Mouse (Mus musculus): Measurements from ENCODE around the gene Pdzd2. TPM values are rescaled to one million over a fixed set of nuclear protein-coding genes. Genes with fewer than 3 reads are reported as not detected.
A peak's percentile ranks its signal among the peaks of the same experiment; 100 is the strongest.

Pdzd2 gene
- total RNA-seq, 2 experiments from 2014 or later, result 2.4 TPM; not detected in 1

DNA sequence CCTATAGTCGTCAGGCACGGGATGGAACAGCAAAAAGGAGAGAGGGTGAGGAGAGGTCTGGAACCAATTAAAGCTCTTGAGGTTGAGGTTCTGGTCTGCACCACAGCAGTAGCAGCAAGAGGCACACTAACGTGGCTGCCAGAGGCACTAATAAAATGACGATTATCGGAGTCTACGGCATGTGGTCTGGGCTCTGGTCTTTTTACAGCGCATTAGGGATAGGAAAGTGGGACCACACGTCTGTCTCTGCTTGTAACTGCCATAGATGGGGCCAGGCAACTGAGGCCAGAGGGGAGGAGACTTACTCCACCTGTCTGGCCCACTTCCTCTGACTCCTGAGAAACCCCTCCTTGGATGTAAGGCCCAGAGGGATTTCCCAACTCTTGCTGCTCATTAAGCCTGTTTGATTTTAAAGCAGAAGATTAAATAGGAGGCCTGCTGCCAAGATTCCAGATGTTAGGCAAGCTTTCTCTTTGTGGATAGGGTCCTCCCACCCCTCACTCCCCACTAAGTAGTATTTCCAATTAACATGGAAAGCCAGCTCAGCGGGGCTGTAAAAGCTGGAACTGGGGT lies 224.4 kb downstream of the Pdzd2 start:
- no peak for ATAC-seq (replicated peaks; ENCODE audit: low FRiP score, low TSS enrichment, poor library complexity, severe bottlenecking)

- no peak for ATAC-seq (replicated peaks; ENCODE audit: low FRiP score, low TSS enrichment, poor library complexity, severe bottlenecking)
Observed at GRCm38 (mm10) chr15:12513526-12513925, 226.2 kb downstream of the Pdzd2 start.

DNA sequence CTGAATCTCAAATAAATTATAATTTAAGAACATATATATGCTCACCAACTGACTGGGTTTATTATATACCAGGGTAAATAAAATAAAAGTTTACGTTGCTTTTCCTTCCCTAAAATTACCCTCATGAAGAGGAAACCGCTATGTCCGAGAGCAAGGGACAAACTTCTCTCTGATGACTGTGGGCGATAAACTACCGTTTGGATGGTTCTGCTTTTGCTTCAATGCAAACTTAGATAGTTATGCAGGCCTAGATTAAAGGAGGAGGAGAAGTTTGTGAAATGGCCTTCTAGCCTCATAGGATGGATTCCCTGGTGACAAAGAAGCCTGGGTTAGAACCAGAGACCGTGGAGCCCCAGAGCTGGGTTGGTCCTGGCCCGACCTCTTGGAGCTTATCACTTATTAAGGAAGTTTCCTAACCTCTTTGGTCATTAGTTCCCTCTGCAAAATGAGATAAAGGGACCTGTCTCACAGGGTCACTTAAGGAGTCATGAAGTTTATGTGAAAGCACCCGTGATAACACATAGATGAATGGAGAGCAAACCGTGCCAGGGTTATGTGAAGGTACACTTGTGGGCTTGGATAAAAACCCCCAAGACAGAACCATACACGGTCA lies 230.9 kb downstream of the Pdzd2 start:
- ATAC-seq (replicated peaks; ENCODE audit: low FRiP score, low TSS enrichment, poor library complexity, severe bottlenecking), result peak; percentile 64

DNA sequence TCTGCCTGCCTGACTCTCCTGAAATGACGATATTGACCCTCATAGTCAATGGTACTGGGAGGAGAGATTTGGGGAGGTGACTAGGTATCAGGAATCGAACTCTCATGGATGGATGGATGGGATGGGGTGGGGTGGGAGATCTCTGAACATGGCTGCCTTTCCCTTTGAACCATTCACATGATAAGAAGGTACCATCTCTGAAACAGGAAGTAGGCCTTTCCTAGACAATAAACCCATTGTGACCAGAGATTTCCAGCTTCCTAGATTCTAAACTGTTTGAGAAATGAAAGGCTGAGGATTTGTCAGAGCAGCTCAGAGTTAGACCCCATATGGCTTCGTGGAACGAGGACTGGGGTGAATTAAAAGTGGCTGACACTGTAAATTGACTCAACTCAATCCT lies 232.2 kb downstream of the Pdzd2 start:
- no peak for ATAC-seq (replicated peaks; ENCODE audit: low FRiP score, low TSS enrichment, poor library complexity, severe bottlenecking)

DNA sequence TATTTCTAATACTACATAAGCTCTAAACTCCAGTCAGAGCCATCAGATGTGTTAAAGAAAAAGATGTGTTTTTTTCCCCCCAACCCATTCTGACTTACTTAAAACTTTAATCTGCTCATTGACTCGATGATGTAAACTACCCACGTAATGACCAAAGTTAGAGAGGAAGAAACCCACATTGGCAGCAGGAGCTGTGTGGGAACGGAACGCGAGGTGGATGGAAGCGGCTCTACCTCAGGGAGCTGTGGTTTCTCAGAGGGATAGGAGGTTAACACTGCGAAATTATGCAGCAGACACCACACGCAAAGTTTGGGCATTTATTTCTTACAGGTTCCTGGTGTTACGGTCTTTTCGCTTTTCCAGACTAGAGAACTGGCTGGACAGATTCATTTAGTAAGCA lies 233.2 kb downstream of the Pdzd2 start:
- ATAC-seq (replicated peaks; ENCODE audit: low FRiP score, low TSS enrichment, poor library complexity, severe bottlenecking), result no peak

- ATAC-seq (replicated peaks; ENCODE audit: low FRiP score, low TSS enrichment, poor library complexity, severe bottlenecking), result no peak
Observed at GRCm38 (mm10) chr15:12506085-12506484, 233.6 kb downstream of the Pdzd2 start.

- no peak for ATAC-seq (replicated peaks; ENCODE audit: low FRiP score, low TSS enrichment, poor library complexity, severe bottlenecking)
Observed at GRCm38 (mm10) chr15:12505556-12505955, 234.2 kb downstream of the Pdzd2 start.

GRCm38 (mm10) chr15:12503907-12504306 lies 235.8 kb downstream of the Pdzd2 start:
- peak; percentile 59 for ATAC-seq (replicated peaks; ENCODE audit: low FRiP score, low TSS enrichment, poor library complexity, severe bottlenecking)

- ATAC-seq (replicated peaks; ENCODE audit: low FRiP score, low TSS enrichment, poor library complexity, severe bottlenecking), result no peak
Observed at GRCm38 (mm10) chr15:12501924-12502548, 237.7 kb downstream of the Pdzd2 start.

DNA sequence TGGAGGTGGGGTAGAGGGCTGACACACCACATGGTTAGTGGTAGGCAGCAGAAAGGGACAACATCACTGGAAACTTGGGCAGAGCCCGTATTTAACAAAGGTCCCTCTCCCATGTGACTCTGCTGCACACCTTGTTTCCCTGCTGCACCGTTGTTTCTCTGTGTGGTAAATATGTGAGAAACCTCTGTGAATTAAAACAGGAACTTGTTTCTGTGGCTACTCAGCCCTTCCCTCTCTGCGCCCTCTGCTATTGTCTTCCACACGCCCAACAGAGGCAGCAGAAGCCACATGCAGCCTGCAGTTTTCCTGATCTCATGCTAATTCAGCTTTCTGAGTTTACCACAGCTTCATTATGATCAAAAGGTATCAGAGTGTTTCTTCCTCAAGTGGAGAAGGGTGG lies 239.1 kb downstream of the Pdzd2 start:
- 0 out of 2 replicates have a peak, but pooled peaks have one; percentile 48 for ATAC-seq (replicated peaks; ENCODE audit: low FRiP score, low TSS enrichment, poor library complexity, severe bottlenecking)

GRCm38 (mm10) chr15:12494084-12494483 lies 245.6 kb downstream of the Pdzd2 start:
- ATAC-seq (replicated peaks; ENCODE audit: low FRiP score, low TSS enrichment, poor library complexity, severe bottlenecking), result no peak

DNA sequence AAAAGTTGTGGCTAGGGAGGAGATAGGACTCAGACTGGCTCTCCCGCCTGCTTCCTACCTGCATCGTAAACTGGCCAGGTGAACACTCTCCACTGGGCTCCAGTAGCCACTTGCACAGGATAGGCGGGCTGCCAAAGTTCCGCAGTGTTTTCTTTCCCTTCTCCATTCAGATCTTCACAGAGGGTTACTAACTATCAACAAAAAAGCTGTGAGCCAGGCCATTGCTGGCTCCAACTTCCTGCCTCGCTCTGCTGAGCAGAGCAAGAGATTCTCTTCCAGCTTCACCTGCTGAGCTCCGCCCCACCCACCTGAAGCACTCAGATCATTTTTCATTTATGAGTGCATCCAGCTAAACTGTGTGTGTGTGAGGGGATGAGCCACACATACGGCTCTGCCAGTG lies 246.5 kb downstream of the Pdzd2 start:
- ATAC-seq (replicated peaks; ENCODE audit: low FRiP score, low TSS enrichment, poor library complexity, severe bottlenecking), result no peak

GRCm38 (mm10) chr15:12490969-12491368 lies 248.8 kb downstream of the Pdzd2 start:
- no peak for ATAC-seq (replicated peaks; ENCODE audit: low FRiP score, low TSS enrichment, poor library complexity, severe bottlenecking)

DNA sequence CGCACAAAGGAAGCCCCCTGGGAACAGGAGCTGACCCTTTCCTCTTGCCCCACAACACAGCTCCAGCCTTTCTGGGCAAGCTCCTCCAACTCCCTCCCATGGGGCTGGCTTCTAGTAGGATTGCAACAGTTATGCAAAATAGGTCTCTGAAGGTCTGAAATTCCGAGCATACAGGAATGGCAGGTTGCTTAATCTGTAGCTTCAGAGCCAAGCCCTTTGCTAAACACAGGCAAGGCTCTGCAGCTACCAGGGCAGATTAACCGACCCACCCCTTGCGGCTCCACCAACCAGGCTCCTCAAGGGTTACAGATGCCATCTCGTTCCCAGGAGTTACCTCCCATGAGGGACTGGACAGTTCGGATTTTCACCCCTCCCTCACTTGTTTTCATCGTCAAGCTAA lies 249.2 kb downstream of the Pdzd2 start:
- ATAC-seq (replicated peaks; ENCODE audit: low FRiP score, low TSS enrichment, poor library complexity, severe bottlenecking), result no peak

- ATAC-seq (replicated peaks; ENCODE audit: low FRiP score, low TSS enrichment, poor library complexity, severe bottlenecking), result no peak
Observed at GRCm38 (mm10) chr15:12488316-12488715, 251.4 kb downstream of the Pdzd2 start.

DNA sequence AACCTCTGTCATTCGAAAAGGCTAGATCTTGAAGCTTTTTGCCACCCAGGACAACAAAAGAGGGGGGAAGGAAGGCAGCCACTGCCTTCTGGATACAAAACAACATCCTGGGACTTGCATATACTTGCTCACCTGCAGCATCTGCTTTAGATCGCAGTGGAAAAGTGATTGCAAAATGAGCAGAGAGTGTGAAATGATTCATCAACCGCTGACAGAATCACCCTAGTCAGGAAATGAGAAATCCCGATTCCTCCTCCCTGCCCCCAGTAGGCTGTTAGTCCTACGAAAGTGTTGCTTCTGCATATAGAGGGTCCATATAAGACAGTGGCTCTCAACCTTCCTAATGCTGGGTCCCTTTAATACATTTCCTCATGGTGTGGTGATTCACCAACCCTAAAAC lies 258.5 kb downstream of the Pdzd2 start:
- no peak for ATAC-seq (replicated peaks; ENCODE audit: low FRiP score, low TSS enrichment, poor library complexity, severe bottlenecking)

GRCm38 (mm10) chr15:12480369-12480768 lies 259.4 kb downstream of the Pdzd2 start:
- ATAC-seq (replicated peaks; ENCODE audit: low FRiP score, low TSS enrichment, poor library complexity, severe bottlenecking), result no peak

DNA sequence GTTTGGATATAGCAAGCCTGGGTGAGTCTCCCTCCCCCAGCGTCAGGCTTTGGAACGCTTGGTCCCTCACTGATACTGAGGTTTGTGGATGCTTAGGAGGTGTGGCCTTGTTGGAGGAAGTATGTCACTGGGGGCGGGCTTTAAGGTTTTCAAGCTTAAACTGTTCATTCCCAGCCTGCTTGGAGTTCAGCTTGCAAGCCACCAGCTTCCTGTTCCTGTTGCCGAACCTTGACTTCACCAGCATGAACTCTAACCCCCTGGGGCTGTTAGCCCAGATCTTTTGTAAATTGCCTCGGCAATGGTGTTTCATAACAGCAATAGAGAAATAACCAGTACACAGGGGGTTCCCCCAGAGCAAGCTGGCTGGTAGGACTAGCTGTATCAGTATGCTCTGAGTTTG lies 260.4 kb downstream of the Pdzd2 start:
- ATAC-seq (replicated peaks; ENCODE audit: low FRiP score, low TSS enrichment, poor library complexity, severe bottlenecking), result 0 out of 2 replicates have a peak, but pooled peaks have one; percentile 34

GRCm38 (mm10) chr15:12473596-12473995 lies 266.1 kb downstream of the Pdzd2 start:
- no peak for ATAC-seq (replicated peaks; ENCODE audit: low FRiP score, low TSS enrichment, poor library complexity, severe bottlenecking)

- no peak for ATAC-seq (replicated peaks; ENCODE audit: low FRiP score, low TSS enrichment, poor library complexity, severe bottlenecking)
Observed at GRCm38 (mm10) chr15:12472646-12473045, 267.1 kb downstream of the Pdzd2 start.
